Mouse (Mus musculus) activated CD4-positive, CD25-positive, alpha-beta regulatory T cell, adult 9 weeks (primary cell): ENCODE measurements around the gene Nr2f2. TPM values are rescaled to one million over a fixed set of nuclear protein-coding genes. Genes with fewer than 3 reads are reported as not detected.

Experiments
- polyA plus RNA-seq: library from polyadenylated mRNA; unstranded; fragments of 100-300 nt; shearing (Covaris generic); gene quantifications from one replicate; pipeline ENCODE4 v1.2.1, GENCODE M21; 2017

Gene Nr2f2
- polyA plus RNA-seq = not detected

GRCm38 (mm10) chr7:70365941-70366807 lies at the start of gene Nr2f2:
Nr2f2 (minus strand) TSS chr7:70366735.

